Comparison of ENCODE assay signal across 8 mouse cellular contexts in the genomic region with DNA sequence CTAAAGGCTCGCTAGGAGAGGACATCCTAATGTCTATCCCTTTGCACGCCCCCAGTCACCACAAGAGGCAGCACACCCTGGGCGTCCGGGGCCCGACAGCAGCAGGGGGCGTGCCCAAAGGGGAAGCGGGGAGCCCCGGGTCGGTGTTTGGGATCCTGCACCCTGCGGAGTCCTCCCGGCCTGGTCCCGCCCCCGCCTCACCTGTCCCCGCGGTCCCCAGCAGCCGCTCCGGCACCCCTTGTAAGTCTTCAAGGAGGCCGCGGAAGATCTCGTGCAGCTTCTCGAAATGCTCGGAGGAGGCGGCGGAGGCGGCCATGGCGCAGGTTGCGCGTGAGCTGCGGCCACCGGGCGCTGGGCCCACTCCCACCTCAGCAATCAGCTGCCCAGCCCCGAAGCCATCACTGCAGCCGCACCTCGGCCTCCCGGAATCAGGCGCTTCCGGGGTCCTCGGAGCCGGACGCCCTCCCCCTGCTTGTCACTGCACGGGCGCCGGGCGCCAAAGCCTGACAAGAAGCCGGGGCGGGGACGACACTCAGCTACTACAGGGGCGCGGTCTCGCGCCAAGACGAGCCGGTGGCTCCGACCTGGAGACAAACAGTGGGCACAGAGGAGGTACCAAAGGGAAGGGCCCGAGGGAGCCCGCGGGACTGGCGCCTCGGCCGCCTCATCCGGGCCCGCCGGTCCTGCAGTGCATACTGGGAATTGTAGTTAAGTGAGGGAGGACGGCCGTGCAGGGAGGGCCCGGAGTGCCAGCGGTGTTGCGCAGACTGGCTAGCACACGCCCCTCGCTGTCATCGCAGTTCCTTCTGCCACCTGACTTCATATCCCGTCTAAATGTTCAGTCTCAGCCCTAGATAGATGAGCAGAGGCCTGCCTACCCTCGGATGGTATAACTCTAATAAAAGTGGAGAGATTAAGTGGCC. TPM values are rescaled to one million over a fixed set of nuclear protein-coding genes. Genes with fewer than 3 reads are reported as not detected.
DNase-seq lines count a peak whose midpoint lies in the region; ATAC-seq and TF ChIP-seq lines count a peak whose summit lies in the region.

A gene (minus strand): TSS at position 649 of the 923 bp plus-strand sequence.

- no peaks in the 10 kb centered on the region for H3K9me3 ChIP-seq in forebrain, embryonic 15.5 days

- H3K4me3 ChIP-seq in forebrain, embryonic 15.5 days = peak within 1 kb of the TSS; percentile 91
- peak within 1 kb of the TSS; percentile 92 for H3K4me3 ChIP-seq in lung, adult 2 months (replicated peaks; ENCODE audit: extremely low read depth, low read depth, low read length)

- H3K4me2 ChIP-seq in forebrain, embryonic 15.5 days (replicated peaks) = peak within 1 kb of the TSS; percentile 63

- WGBS in forebrain, embryonic 15.5 days = under 1% methylated on average over 73 of the region's 73 CpGs
- WGBS in lung, adult 2 months = under 1% methylated on average over 72 of the region's 73 CpGs

- peak within 1 kb of the TSS; percentile 97 for H3K27ac ChIP-seq in forebrain, embryonic 15.5 days (replicated peaks)

- peak; percentile 85 for DNase-seq in ES-CJ7 (ENCODE audit: low read depth, low spot score)
- DNase-seq in cerebellum, adult 11 months = peak; percentile 86
- DNase-seq in heart, postnatal 25 days (ENCODE audit: low spot score) = peak; percentile 84
- DNase-seq in layer of hippocampus, adult 18-20 months (ENCODE audit: low spot score in 2 of 2) = peak; percentile 94
- peak; percentile 96 for DNase-seq in lung, adult 2 months
- DNase-seq in thymus, adult 18-20 months = peak; percentile 84 to 87

- peak within 1 kb of the TSS; percentile 89 for H3K9ac ChIP-seq in forebrain, embryonic 15.5 days (replicated peaks)

- H3K36me3 ChIP-seq in forebrain, embryonic 15.5 days = peaks cover 21% of the 10 kb centered on the region

- peak; percentile 99 for ATAC-seq in forebrain, embryonic 15.5 days (replicated peaks)
- peak; percentile 98 for ATAC-seq in neutrophil, adult 5-6 weeks (ENCODE audit: extremely low read depth, insufficient number of reproducible peaks, low FRiP score, poor library complexity, severe bottlenecking)

- H3K4me1 ChIP-seq in forebrain, embryonic 15.5 days = peaks cover 25% of the 10 kb centered on the region
- peaks cover 7% of the 10 kb centered on the region for H3K4me1 ChIP-seq in lung, adult 2 months (ENCODE audit: control insufficient read depth, insufficient read depth, low read length)

- intact Hi-C loops in heart, postnatal 25 days (cut with DNase I) = loop anchor here (10.0 kb wide), 1 partner anchor 157 kb away; no protein-coding TSS in a partner anchor

- TF ChIP-seq POLR2A in lung, adult 2 months (IDR thresholded peaks at IDR 0.05; ENCODE audit: borderline replicate concordance, extremely low read depth, low read depth, low read length) = peak; percentile 81; the same call in 1 of the 2 replicates

- no peaks in the 10 kb centered on the region for H3K27me3 ChIP-seq in forebrain, embryonic 15.5 days

- peak; percentile 10; the same call in 1 of the 2 replicates for TF ChIP-seq CTCF in lung, adult 2 months (IDR thresholded peaks at IDR 0.05; ENCODE audit: insufficient read depth, low read length)

RNA-seq across cellular contexts. Expression of the gene that starts here (rescaled TPM):
- polyA plus RNA-seq in forebrain, embryonic 15.5 days (2015; fragmentation: Nextera tagmentation; extraction: Ambion mirVana) = 173 and 180 TPM in 2 replicates
- 10 to 100 TPM; 73.5 to 80.3 TPM for total RNA-seq in heart, postnatal 25 days (2021)
- total RNA-seq in layer of hippocampus, adult 18-20 months (2021) = 100 to 1,000 TPM; 181 to 184 TPM
- 43.6 and 49.2 TPM in 2 replicates for polyA plus RNA-seq in lung, adult 2 months (2012; rRNA removed)
- total RNA-seq in neutrophil, adult 5-6 weeks (2017) = 162 and 189 TPM in 2 replicates

Comparison
In these comparisons a context has a peak if more than half of its experiments do, and no peak if none do; other contexts are left out.
1. Peak in every context shown above with its lines: DNase-seq, ATAC-seq, H3K4me3 ChIP-seq and H3K27ac ChIP-seq.